Mouse (Mus musculus) small intestine, adult 2 months (tissue): Measurements from ENCODE around the gene Tesmin. TPM values are rescaled to one million over a fixed set of nuclear protein-coding genes. Genes with fewer than 3 reads are reported as not detected.

Source experiments
- H3K27ac ChIP-seq: fragments of 200-500 bp; 2 replicates; pipeline ENCODE4 v1.5.1; 2012; ENCODE audit warnings: low read depth, low read length, control low read depth, inconsistent platforms; ENCODE audit not compliant: insufficient read depth
- H3K27me3 ChIP-seq: fragments of 200-500 bp; 2 replicates; pipeline ENCODE4 v1.6.1; 2012; ENCODE audit warnings: mild to moderate bottlenecking, moderate library complexity, low read length, inconsistent platforms; ENCODE audit not compliant: control insufficient read depth, insufficient read depth
- H3K36me3 ChIP-seq: fragments of 200-500 bp; 2 replicates; pipeline ENCODE4 v1.6.1; 2012; ENCODE audit warnings: mild to moderate bottlenecking, low read length, control low read depth, inconsistent platforms; ENCODE audit not compliant: control insufficient read depth, insufficient read depth
- H3K4me1 ChIP-seq: fragments of 200-500 bp; 2 replicates; pipeline ENCODE4 v1.6.1; 2012; ENCODE audit warnings: low read length, inconsistent platforms, mixed read lengths; ENCODE audit not compliant: control insufficient read depth, insufficient read depth, insufficient read length
- H3K4me3 ChIP-seq: fragments of 200-500 bp; 2 replicates; pipeline ENCODE4 v1.5.1; 2012; ENCODE audit warnings: low read depth, mild to moderate bottlenecking, control low read depth, inconsistent platforms, low read length, moderate library complexity
- CTCF ChIP-seq: fragments of 200-500 bp; IDR thresholded peaks from 2 replicates; pipeline ENCODE4 v1.5.1; 2012; ENCODE audit warnings: low read depth, mild to moderate bottlenecking, control low read depth, inconsistent platforms, low read length, moderate library complexity, mixed read lengths; ENCODE audit not compliant: insufficient replicate concordance, insufficient read length; ENCODE audit errors: extremely low read depth
- POLR2A ChIP-seq: fragments of 200-500 bp; IDR thresholded peaks from 2 replicates; pipeline ENCODE4 v1.6.1; 2012; ENCODE audit warnings: low read depth, mild to moderate bottlenecking, control low read depth, inconsistent platforms, low read length, moderate library complexity
- WGBS: fragments of 180-500 bp; shearing (Covaris S2); methylation state at CpG from one replicate; pipeline ENCODE4 v1.1.7; 2018; 5-methylcytosine and 5-hydroxymethylcytosine counted together
- polyA plus RNA-seq: library from polyadenylated mRNA; depleted of rRNA; stranded (reverse); fragments of >200 nt; gene quantifications from 2 replicates; pipeline ENCODE4 v1.2.3, GENCODE M21; 2012

The Tesmin gene
- polyA plus RNA-seq, 1 experiment: 0.42 TPM

GRCm38 (mm10) chr19:3355096-3355495 is 33.6 kb upstream of the Tesmin start:
- Histone ChIP-seq H3K36me3 (peaks cover 47% of the 10 kb centered on the region), H3K27me3 (no peaks in the 10 kb centered on the region), H3K4me1 (no peaks in the 10 kb centered on the region), H3K4me3 (no peak overlapping the region), H3K27ac (no peak overlapping the region)
- no peak for TF ChIP-seq POLR2A
- peak; percentile 62; the same call in 1 of the 2 replicates for TF ChIP-seq CTCF
- WGBS: 79% methylated on average over 5 of the region's 5 CpGs

DNA sequence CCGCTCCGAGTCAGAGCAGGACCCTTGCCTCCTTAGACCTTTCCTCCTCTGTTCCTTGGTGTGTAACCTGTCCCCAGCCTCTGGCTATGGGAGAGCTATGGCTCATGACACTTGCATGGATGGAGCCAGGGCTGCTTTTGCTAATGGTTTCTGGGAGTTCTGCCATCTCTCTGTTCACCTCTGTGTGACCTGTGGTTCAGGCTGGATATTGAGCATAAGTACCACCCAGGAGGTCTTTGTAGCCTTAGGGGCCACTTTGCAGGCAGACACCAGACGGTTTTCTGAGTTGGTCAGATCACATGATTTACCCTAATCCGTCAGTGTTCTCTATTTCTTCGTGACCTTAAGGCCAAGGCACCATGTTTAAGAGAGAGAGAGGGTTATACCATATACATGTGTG is 32.1 kb upstream of the Tesmin start:
- H3K4me3 ChIP-seq: no peak overlapping the region
- 94% methylated on average over 5 of the region's 5 CpGs for WGBS
- no peaks in the 10 kb centered on the region for H3K27me3 ChIP-seq
- H3K36me3 ChIP-seq: peaks cover 56% of the 10 kb centered on the region
- no peaks in the 10 kb centered on the region for H3K4me1 ChIP-seq
- TF ChIP-seq CTCF (no peak), POLR2A (no peak)
- H3K27ac ChIP-seq: no peak overlapping the region

GRCm38 (mm10) chr19:3357620-3358019 is 31.0 kb upstream of the Tesmin start:
- no peak overlapping the region for H3K27ac ChIP-seq
- no peaks in the 10 kb centered on the region for H3K27me3 ChIP-seq
- no peaks in the 10 kb centered on the region for H3K4me1 ChIP-seq
- no peak overlapping the region for H3K4me3 ChIP-seq
- TF ChIP-seq CTCF (no peak), POLR2A (no peak)
- 87% methylated on average over 4 of the region's 4 CpGs for WGBS
- peaks cover 58% of the 10 kb centered on the region for H3K36me3 ChIP-seq

- Histone ChIP-seq H3K27me3 (no peaks in the 10 kb centered on the region), H3K36me3 (peaks cover 70% of the 10 kb centered on the region), H3K4me3 (no peak overlapping the region), H3K27ac (no peak overlapping the region), H3K4me1 (no peaks in the 10 kb centered on the region)
- TF ChIP-seq CTCF (no peak), POLR2A (no peak)
- 79% methylated on average over 13 of the region's 13 CpGs for WGBS
These were observed 28.6 kb upstream of the Tesmin start for GRCm38 (mm10) chr19:3359841-3360588.

- Histone ChIP-seq H3K36me3 (peaks cover 72% of the 10 kb centered on the region), H3K27ac (no peak overlapping the region), H3K4me1 (no peaks in the 10 kb centered on the region; the same call in 1 of the 2 replicates), H3K27me3 (no peaks in the 10 kb centered on the region), H3K4me3 (no peak overlapping the region)
- WGBS: 94% methylated on average over 4 of the region's 4 CpGs
- TF ChIP-seq POLR2A: no peak
- TF ChIP-seq CTCF: no peak
These were observed 25.1 kb upstream of the Tesmin start for GRCm38 (mm10) chr19:3363510-3363909.

DNA sequence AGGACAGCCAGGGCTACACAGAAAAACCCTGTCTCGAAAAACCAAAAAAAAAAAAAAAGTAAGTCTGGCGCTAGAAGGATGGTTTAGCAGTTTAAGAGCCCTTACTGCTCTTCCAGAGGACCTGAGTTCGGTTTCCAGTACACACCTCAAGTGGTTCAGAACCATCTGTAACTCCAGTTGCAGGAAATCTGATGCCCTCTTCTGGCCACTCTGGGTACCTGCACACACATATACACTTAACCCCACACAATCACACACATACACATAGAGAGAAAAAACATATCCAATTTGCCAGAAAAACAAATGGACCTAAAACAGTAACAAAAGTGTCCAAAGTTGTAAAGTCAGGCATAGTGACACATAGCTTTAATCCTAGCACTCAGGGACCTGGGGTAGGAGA is 23.6 kb upstream of the Tesmin start:
- WGBS: 88% methylated on average over 3 of the region's 3 CpGs
- TF ChIP-seq POLR2A (no peak), CTCF (no peak)
- no peaks in the 10 kb centered on the region; the same call in 1 of the 2 replicates for H3K4me1 ChIP-seq
- H3K27me3 ChIP-seq: no peaks in the 10 kb centered on the region
- peaks cover 84% of the 10 kb centered on the region for H3K36me3 ChIP-seq
- H3K27ac ChIP-seq: no peak overlapping the region
- H3K4me3 ChIP-seq: no peak overlapping the region

DNA sequence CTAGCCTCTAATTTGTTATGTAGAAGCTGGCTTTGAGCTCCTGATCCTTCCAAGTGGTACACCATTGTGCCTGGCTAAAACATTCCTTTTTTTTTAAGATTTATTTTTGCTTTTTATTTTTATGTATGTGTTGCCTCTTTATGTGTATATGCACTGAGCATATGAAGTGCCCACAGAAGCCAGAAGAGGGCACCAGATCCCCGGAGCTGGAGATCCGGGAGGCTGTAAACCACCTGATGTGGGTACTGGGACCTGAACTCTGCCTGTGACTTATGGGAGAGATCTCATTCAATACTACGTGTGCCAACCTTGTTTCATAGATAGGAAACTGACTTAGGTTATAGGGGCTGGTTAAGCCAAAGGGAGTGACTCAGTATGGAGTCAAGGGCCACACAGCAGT is 20.4 kb upstream of the Tesmin start:
- no peaks in the 10 kb centered on the region; the same call in 1 of the 2 replicates for H3K4me1 ChIP-seq
- peaks cover 80% of the 10 kb centered on the region for H3K36me3 ChIP-seq
- WGBS: 95% methylated on average over 3 of the region's 3 CpGs

More for the DNA sequence above, 20.4 kb upstream of the Tesmin start:
- TF ChIP-seq POLR2A: no peak
- TF ChIP-seq CTCF: peak; percentile 15; the same call in 1 of the 2 replicates
- no peaks in the 10 kb centered on the region for H3K27me3 ChIP-seq
- no peak overlapping the region for H3K4me3 ChIP-seq
- no peak overlapping the region for H3K27ac ChIP-seq
